Mouse (Mus musculus): ENCODE measurements around the gene Fam162b.

DNA sequence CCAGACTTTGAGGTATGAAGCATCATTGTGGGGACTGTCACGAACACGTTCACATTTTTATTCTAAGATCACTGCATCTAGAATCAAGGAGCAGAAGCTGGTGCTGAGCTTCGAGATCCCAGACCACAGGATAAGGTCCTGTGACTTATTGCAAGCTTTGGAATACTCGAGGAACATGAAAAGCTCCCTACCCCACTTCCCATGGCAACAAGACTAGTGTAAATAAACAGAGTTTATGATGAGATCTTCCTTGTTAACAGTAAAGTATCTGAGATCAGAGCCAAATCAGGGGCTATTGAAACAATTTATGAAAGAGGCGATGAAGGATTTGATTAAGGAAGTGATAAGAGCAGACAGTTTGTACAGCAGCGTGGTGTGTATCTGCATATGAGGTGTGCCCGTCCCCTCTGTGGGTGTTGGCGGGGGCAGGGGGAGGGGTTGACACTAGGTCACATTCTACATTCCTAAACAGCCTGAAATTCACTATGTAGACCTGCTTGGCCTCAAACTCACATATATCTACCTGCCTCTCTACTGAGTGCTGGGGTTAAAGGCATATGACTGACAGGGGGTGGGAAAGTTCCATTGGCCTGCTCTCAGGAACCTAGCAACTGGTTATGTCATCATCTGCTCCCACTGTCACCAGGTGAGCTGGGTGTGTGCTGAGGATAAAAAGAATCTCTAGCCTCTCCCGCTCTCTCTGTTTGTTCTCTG, 21.8 kb upstream of the Fam162b start:
- TF ChIP-seq POLR2A (IDR thresholded peaks at IDR 0.05; ENCODE audit: insufficient read depth, low read length) = no peak
- TF ChIP-seq CTCF (IDR thresholded peaks at IDR 0.05; ENCODE audit: low read depth, low read length) = no peak
- TF ChIP-seq EP300 (IDR thresholded peaks at IDR 0.05; ENCODE audit: insufficient read depth, low read depth, low read length) = no peak
